Mouse (Mus musculus) heart, postnatal 0 days (tissue): ENCODE data around the gene Sprn. TPM values are rescaled to one million over a fixed set of nuclear protein-coding genes. Genes with fewer than 3 reads are reported as not detected.

Experiments used
- ATAC-seq: fragments of 200-750 bp; cut with Nextera tagmentation; 2 replicates; pipeline ENCODE4 v1.8.0; 2017; ENCODE audit warnings: low read depth, moderate number of reproducible peaks, moderate library complexity; ENCODE audit not compliant: insufficient read depth
- DNase-seq: peaks from one replicate; pipeline ENCODE4 v3.0.0-alpha.2; 2016; ENCODE audit warnings: low spot score
- H3K27ac ChIP-seq: fragments of 300-500 bp; sonication (generic); 2 replicates; pipeline ENCODE4 v1.5.1; 2014; ENCODE audit warnings: low read depth, mild to moderate bottlenecking
- H3K27me3 ChIP-seq: fragments of 300-500 bp; sonication (generic); 2 replicates; pipeline ENCODE4 v1.6.1; 2014; ENCODE audit warnings: low read length, mixed read lengths; ENCODE audit not compliant: control insufficient read depth, insufficient read depth
- H3K36me3 ChIP-seq: fragments of 300-500 bp; sonication (generic); replicated peaks from 2 replicates; pipeline ENCODE4 v1.6.1; 2014; ENCODE audit warnings: low read length, mixed read lengths; ENCODE audit not compliant: control insufficient read depth, insufficient read depth
- H3K4me1 ChIP-seq: fragments of 300-500 bp; sonication (generic); 2 replicates; pipeline ENCODE4 v1.6.1; 2014; ENCODE audit warnings: antibody characterized with exemption; ENCODE audit not compliant: control insufficient read depth, insufficient read depth
- H3K4me2 ChIP-seq: fragments of 300-500 bp; sonication (generic); 2 replicates; pipeline ENCODE4 v1.6.1; 2014; ENCODE audit warnings: low read depth, mild to moderate bottlenecking, low read length, moderate library complexity
- H3K4me3 ChIP-seq: fragments of 300-500 bp; sonication (generic); 2 replicates; pipeline ENCODE4 v1.5.1; 2014; ENCODE audit warnings: low read depth, low read length
- H3K9ac ChIP-seq: fragments of 300-500 bp; sonication (generic); replicated peaks from 2 replicates; pipeline ENCODE4 v1.6.1; 2014; ENCODE audit warnings: low read depth, low read length, mixed read lengths
- H3K9me3 ChIP-seq: fragments of 300-500 bp; sonication (generic); replicated peaks from 2 replicates; pipeline ENCODE4 v1.6.1; 2016; ENCODE audit warnings: low read length; ENCODE audit not compliant: control insufficient read depth
- CTCF ChIP-seq: IDR thresholded peaks from 2 replicates; pipeline ENCODE4 v1.5.1; 2016; ENCODE audit warnings: antibody characterized with exemption, control low read depth, low read depth
- EP300 ChIP-seq: IDR thresholded peaks from 2 replicates; pipeline ENCODE4 v1.6.1; 2016; ENCODE audit warnings: antibody characterized with exemption, low read depth
- WGBS: fragments of 180-500 bp; shearing (Covaris S2); extraction: QIAGEN DNeasy Blood & Tissue Kit; methylation state at CpG from one replicate; pipeline ENCODE4 v1.1.7; 2014; 5-methylcytosine and 5-hydroxymethylcytosine counted together
- polyA plus RNA-seq: library from polyadenylated mRNA; unstranded; fragments of >200 nt; fragmentation: Nextera tagmentation; extraction: Ambion mirVana; gene quantifications from 2 replicates; pipeline ENCODE4 v1.2.1, GENCODE M21; 2015
- total RNA-seq: library from RNA; depleted of rRNA; stranded (reverse); fragments of >200 nt; gene quantifications from 2 replicates; pipeline ENCODE4 v1.2.3, GENCODE M21; 2014; ENCODE audit warnings: low replicate concordance; rRNA removed

Sprn gene
- total RNA-seq, result 0.61 TPM in 1 of 2 replicates, not detected in the other
- 0.16 and 0.25 TPM in 2 replicates for polyA plus RNA-seq

DNA sequence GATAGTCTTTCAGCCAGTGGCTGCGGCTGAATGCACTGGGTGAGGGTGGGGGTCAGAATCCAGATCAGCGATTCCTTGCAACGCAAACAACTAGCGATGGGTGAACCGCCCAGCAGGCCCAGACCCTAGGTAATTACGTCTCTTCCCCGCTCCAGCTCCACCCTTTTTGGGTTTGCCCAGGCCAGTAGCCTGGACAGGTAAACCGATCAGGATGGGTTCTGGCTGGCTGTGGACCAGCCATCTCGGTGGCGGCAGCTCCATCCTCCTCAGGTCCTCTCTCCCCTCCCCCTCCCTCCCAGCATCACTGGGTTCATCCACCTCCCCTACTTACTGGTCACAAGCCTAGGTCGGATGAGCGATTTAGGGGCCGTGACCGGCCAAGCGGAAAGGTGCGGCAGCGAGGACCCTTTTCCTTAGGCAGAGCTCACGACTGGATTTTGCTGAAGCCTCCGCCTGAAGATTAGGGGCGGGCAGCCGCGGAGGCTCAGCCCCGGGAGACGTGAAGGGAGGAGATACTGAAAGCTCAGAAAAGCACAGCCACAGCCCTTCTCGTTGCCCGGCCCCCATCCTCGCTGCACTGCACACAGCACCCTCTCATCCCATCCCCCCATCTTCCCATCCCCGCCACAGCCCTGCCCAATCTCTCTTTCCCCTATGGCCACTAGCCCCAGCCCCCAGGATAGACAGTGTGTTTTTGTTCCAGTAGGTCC lies at the start of gene Sprn:
Gene Sprn (minus strand): TSS at position 660 of the 710 bp plus-strand sequence.
- no peaks in the 10 kb centered on the region for H3K4me1 ChIP-seq
- H3K4me2 ChIP-seq, result peak within 1 kb of the TSS; percentile 24
- H3K4me3 ChIP-seq, result peak within 1 kb of the TSS; percentile 24
- H3K36me3 ChIP-seq, result no peaks in the 10 kb centered on the region
- no peak within 1 kb of the TSS for H3K27ac ChIP-seq
- H3K9me3 ChIP-seq, result no peaks in the 10 kb centered on the region
- ATAC-seq, result no peak
- H3K27me3 ChIP-seq, result peaks cover 33% of the 10 kb centered on the region
- TF ChIP-seq EP300 (no peak), CTCF (no peak)
- H3K9ac ChIP-seq, result no peak within 1 kb of the TSS
- no peak for DNase-seq
- 6% methylated on average over 28 of the region's 28 CpGs for WGBS

- Histone ChIP-seq H3K36me3 (no peaks in the 10 kb centered on the region), H3K27me3 (no peaks in the 10 kb centered on the region), H3K27ac (no peak overlapping the region), H3K9ac (no peak overlapping the region), H3K9me3 (no peaks in the 10 kb centered on the region), H3K4me2 (no peak overlapping the region), H3K4me3 (no peak overlapping the region), H3K4me1 (no peaks in the 10 kb centered on the region)
- 75% methylated on average over 4 of the region's 4 CpGs for WGBS
- ATAC-seq (no peak), DNase-seq (no peak)
- TF ChIP-seq CTCF (no peak), EP300 (no peak)
Measured at GRCm38 (mm10) chr7:140201090-140201489, 46.4 kb upstream of the Sprn start.

DNA sequence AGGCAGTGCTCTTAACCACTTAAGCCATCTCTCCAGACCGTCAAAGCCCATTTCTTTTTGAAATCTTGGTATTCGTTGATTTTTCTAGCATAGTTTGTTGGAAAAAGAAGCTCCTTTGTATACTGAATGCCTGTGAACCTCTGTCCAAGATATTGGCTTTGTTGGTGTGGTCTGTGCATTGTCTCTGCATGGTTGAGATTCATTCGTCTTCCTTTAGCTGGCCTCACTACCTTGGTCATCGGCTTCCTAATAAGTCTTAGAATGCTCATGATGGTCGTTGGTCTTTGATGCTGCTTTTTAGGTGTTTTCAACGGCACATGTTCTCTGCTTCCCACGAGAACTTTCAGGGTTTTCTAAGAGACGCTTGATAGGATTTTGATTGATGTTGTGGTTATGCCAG lies 41.3 kb upstream of the Sprn start:
- no peak for DNase-seq
- Histone ChIP-seq H3K4me2 (no peak overlapping the region), H3K9me3 (no peaks in the 10 kb centered on the region), H3K4me1 (no peaks in the 10 kb centered on the region), H3K4me3 (no peak overlapping the region), H3K36me3 (no peaks in the 10 kb centered on the region), H3K9ac (no peak overlapping the region), H3K27me3 (no peaks in the 10 kb centered on the region), H3K27ac (no peak overlapping the region)
- WGBS, result 66% methylated on average over 8 of the region's 8 CpGs
- TF ChIP-seq EP300, result no peak
- TF ChIP-seq CTCF, result no peak
- no peak for ATAC-seq

DNA sequence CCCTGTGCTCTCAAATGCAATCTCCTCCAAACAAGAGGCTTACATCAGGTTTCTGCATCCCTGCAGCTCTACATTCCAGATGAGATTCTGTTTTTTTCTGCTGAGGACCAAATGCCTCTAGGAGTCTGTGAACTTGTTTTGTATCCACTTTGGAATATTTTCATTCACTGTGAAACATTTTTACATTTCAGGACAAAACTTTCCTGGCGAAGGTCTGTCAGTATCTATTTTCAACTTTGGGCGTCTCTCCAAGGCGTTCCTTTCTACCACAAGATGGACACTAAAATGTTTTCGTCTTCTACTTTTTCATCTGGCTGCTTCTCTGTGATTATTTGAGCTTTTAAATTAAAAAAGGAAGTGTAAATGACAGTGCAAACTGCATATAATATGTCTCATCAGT lies 39.4 kb upstream of the Sprn start:
- 70% methylated on average over 4 of the region's 4 CpGs for WGBS
- no peaks in the 10 kb centered on the region for H3K27me3 ChIP-seq
- H3K36me3 ChIP-seq, result no peaks in the 10 kb centered on the region
- H3K9me3 ChIP-seq, result no peaks in the 10 kb centered on the region
- ATAC-seq (no peak), DNase-seq (no peak)
- TF ChIP-seq EP300 (no peak), CTCF (no peak)
- H3K4me3 ChIP-seq, result no peak overlapping the region
- no peak overlapping the region for H3K4me2 ChIP-seq
- no peak overlapping the region for H3K9ac ChIP-seq
- H3K4me1 ChIP-seq, result no peaks in the 10 kb centered on the region
- H3K27ac ChIP-seq, result no peak overlapping the region

- H3K27me3 ChIP-seq, result no peaks in the 10 kb centered on the region
- WGBS, result 62% methylated on average over 2 of the region's 2 CpGs
- no peaks in the 10 kb centered on the region for H3K9me3 ChIP-seq
- no peak for TF ChIP-seq EP300
- TF ChIP-seq CTCF, result no peak
- DNase-seq (no peak), ATAC-seq (no peak)
- H3K4me3 ChIP-seq, result no peak overlapping the region
- H3K9ac ChIP-seq, result no peak overlapping the region
- no peak overlapping the region for H3K4me2 ChIP-seq
- H3K36me3 ChIP-seq, result no peaks in the 10 kb centered on the region
- H3K4me1 ChIP-seq, result no peaks in the 10 kb centered on the region
- H3K27ac ChIP-seq, result no peak overlapping the region
Measured at GRCm38 (mm10) chr7:140192851-140193250, 38.2 kb upstream of the Sprn start.

DNA sequence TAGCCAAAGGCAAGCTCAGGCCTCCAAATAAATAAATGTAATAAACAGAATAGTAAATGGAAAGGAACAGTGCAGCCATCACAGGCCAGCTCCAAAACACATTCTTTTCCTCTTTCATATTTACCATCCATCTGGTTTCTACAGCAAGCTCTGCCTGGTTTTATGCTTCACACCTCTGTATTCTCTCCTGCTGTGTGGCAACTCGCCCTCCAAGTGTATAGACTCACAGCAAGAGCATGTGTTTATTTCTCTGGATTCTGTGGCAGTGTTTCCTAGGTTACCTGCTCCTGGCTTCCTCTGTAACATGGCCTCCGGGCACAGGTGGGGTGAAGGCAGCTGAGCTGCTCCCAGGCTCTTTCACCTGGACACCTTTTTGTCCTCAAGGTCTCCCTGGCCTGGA lies 37.8 kb upstream of the Sprn start:
- no peaks in the 10 kb centered on the region for H3K36me3 ChIP-seq
- H3K9ac ChIP-seq, result no peak overlapping the region
- H3K4me2 ChIP-seq, result no peak overlapping the region
- ATAC-seq, result no peak
- H3K9me3 ChIP-seq, result no peaks in the 10 kb centered on the region
- no peak overlapping the region for H3K27ac ChIP-seq
- DNase-seq, result no peak
- TF ChIP-seq CTCF (no peak), EP300 (no peak)
- 47% methylated on average over 2 of the region's 2 CpGs for WGBS
- H3K4me3 ChIP-seq, result no peak overlapping the region
- H3K27me3 ChIP-seq, result no peaks in the 10 kb centered on the region
- no peaks in the 10 kb centered on the region for H3K4me1 ChIP-seq
